Mouse (Mus musculus): ENCODE measurements at regions not wholly inside any gene's neighbourhood (a gene's known extent, or its start where the extent isn't known, plus 50 kb on each side); places are given as distances from the start of the nearest gene placed in this dataset.

GRCm38 (mm10) chr17:84903625-84904337 is 52.8 kb upstream of the Ppm1b start:
- TF ChIP-seq GATA1 (IDR thresholded peaks at IDR 0.05; ENCODE audit: low read length), result no peak
- TF ChIP-seq TAL1 (IDR thresholded peaks at IDR 0.05; ENCODE audit: low read length), result no peak
- no peak overlapping the region for H3K4me3 ChIP-seq (replicated peaks)
- no peaks in the 10 kb centered on the region for H3K4me1 ChIP-seq (ENCODE audit: control insufficient read depth)
- peaks cover 5% of the 10 kb centered on the region for H3K9me3 ChIP-seq (ENCODE audit: control insufficient read depth, low read length)
- no peaks in the 10 kb centered on the region for H3K36me3 ChIP-seq (ENCODE audit: control insufficient read depth)
- H3K27me3 ChIP-seq (ENCODE audit: control insufficient read depth), result no peaks in the 10 kb centered on the region

Data from erythroblast, embryonic 14.5 days (primary cell).